ENCODE assay signal across 32 mouse cellular contexts in genomic region chr17:25165970-25166671, GRCm38 (mm10). TPM values are rescaled to one million over a fixed set of nuclear protein-coding genes. Genes with fewer than 3 reads are reported as not detected.
A peak's percentile ranks its signal among the peaks of the same experiment; 100 is the strongest.
DNase-seq lines count a peak whose midpoint lies in the region; ATAC-seq and TF ChIP-seq lines count a peak whose summit lies in the region.
"Had no signal": no experiment of that assay in that cellular context is flagged by ENCODE, and none has a peak within 500 bp of the region (broad histone marks: within the 10 kb centered on the region; RNA-seq: fewer than 3 reads in every experiment).

No protein-coding gene starts in this region.

- H3K36me3 ChIP-seq in intestine, embryonic 15.5 days, result 0 out of 2 replicates have a peak, but pooled peaks cover 3% of the 10 kb centered on the region
- H3K36me3 ChIP-seq in intestine, postnatal 0 days (ENCODE audit: control insufficient read depth, insufficient read depth), result peaks cover 14% of the 10 kb centered on the region; the same call in 1 of the 2 replicates
- H3K36me3 ChIP-seq: heart, embryonic 15.5 days had no signal

- no peak for TF ChIP-seq CTCF in intestine, postnatal 0 days (IDR thresholded peaks at IDR 0.05; ENCODE audit: low read depth)

- WGBS in intestine, embryonic 15.5 days, result 32% methylated on average over 6 of the region's 6 CpGs
- 19% methylated on average over 6 of the region's 6 CpGs for WGBS in intestine, postnatal 0 days

- H3K9me3 ChIP-seq in intestine, embryonic 15.5 days, result no peaks in the 10 kb centered on the region
- no peaks in the 10 kb centered on the region for H3K9me3 ChIP-seq in intestine, postnatal 0 days (ENCODE audit: control insufficient read depth)
- H3K9me3 ChIP-seq: forebrain, embryonic 10.5 days; forebrain, embryonic 13.5 days; heart, embryonic 12.5 days; heart, embryonic 15.5 days; hindbrain, embryonic 10.5 days; hindbrain, embryonic 13.5 days had no signal

- no peaks in the 10 kb centered on the region for H3K27me3 ChIP-seq in intestine, embryonic 15.5 days (replicated peaks)
- H3K27me3 ChIP-seq in intestine, postnatal 0 days (replicated peaks; ENCODE audit: control insufficient read depth, insufficient read depth, low read length), result no peaks in the 10 kb centered on the region
- H3K27me3 ChIP-seq: forebrain, embryonic 13.5 days; heart, embryonic 12.5 days; heart, embryonic 15.5 days; hindbrain, embryonic 13.5 days had no signal

- H3K27ac ChIP-seq in intestine, embryonic 15.5 days, result no peak overlapping the region
- H3K27ac ChIP-seq in intestine, postnatal 0 days (ENCODE audit: low read depth, low read length), result no peak overlapping the region
- H3K27ac ChIP-seq: forebrain, embryonic 10.5 days; forebrain, embryonic 13.5 days; heart, embryonic 15.5 days; hindbrain, embryonic 10.5 days; hindbrain, embryonic 13.5 days had no signal

- DNase-seq in 3T3-L1 (ENCODE audit: low read depth, low spot score) (peak; percentile 56), R1 (ENCODE audit: low read depth, low spot score) (peak; percentile 71)
- no peak for DNase-seq in cerebellum, postnatal 4 days (ENCODE audit: low spot score in 2 of 2)
- DNase-seq: adrenal gland, adult 2 months; adrenal gland, postnatal 14 days; cerebellum, adult 11 months; cerebellum, adult 2 months; cerebellum, adult 9-11 months; cerebellum, postnatal 25 days; gastrocnemius, postnatal 25 days; heart, adult 18-20 months; heart, postnatal 10 days; heart, postnatal 36 days; kidney, adult 11 months had no signal

- peaks cover 5% of the 10 kb centered on the region; the same call in 1 of the 2 replicates for H3K4me1 ChIP-seq in intestine, embryonic 15.5 days (replicated peaks)
- H3K4me1 ChIP-seq in intestine, postnatal 0 days (replicated peaks; ENCODE audit: control insufficient read depth, insufficient read depth, low read length), result no peaks in the 10 kb centered on the region
- H3K4me1 ChIP-seq: forebrain, embryonic 10.5 days; forebrain, embryonic 13.5 days; heart, embryonic 15.5 days; hindbrain, embryonic 10.5 days; hindbrain, embryonic 13.5 days had no signal

- no peak overlapping the region for H3K4me3 ChIP-seq in intestine, embryonic 15.5 days (replicated peaks)
- H3K4me3 ChIP-seq in intestine, postnatal 0 days (ENCODE audit: low read depth, low read length), result no peak overlapping the region
- H3K4me3 ChIP-seq: forebrain, embryonic 10.5 days; forebrain, embryonic 13.5 days; heart, embryonic 12.5 days; heart, embryonic 15.5 days; hindbrain, embryonic 10.5 days; hindbrain, embryonic 13.5 days had no signal

- no peak overlapping the region for H3K9ac ChIP-seq in intestine, embryonic 15.5 days
- H3K9ac ChIP-seq in intestine, postnatal 0 days (ENCODE audit: low read depth, low read length), result no peak overlapping the region
- H3K9ac ChIP-seq: forebrain, embryonic 13.5 days; heart, embryonic 12.5 days; heart, embryonic 15.5 days; hindbrain, embryonic 13.5 days had no signal

- no peak overlapping the region for H3K4me2 ChIP-seq in intestine, embryonic 15.5 days (replicated peaks)
- H3K4me2 ChIP-seq in intestine, postnatal 0 days (replicated peaks; ENCODE audit: low read depth), result no peak overlapping the region
- H3K4me2 ChIP-seq: forebrain, embryonic 13.5 days; heart, embryonic 12.5 days; heart, embryonic 15.5 days; hindbrain, embryonic 13.5 days had no signal

- peak; percentile 65 for ATAC-seq in intestine, embryonic 15.5 days
- no peak for ATAC-seq in intestine, postnatal 0 days
- ATAC-seq in monocyte, adult 5-6 weeks (replicated peaks; ENCODE audit: insufficient number of reproducible peaks, low FRiP score, low TSS enrichment, poor library complexity, severe bottlenecking), result no peak
- ATAC-seq: CD4-positive, CD25-positive, alpha-beta regulatory T cell, adult 4 months; forebrain, embryonic 13.5 days; forebrain, embryonic 16.5 days; hindbrain, embryonic 16.5 days had no signal

RNA-seq across cellular contexts. Expression of gene Ccdc154, which starts 3.9 kb away (rescaled TPM):
- polyA plus RNA-seq in intestine, embryonic 15.5 days (2015; fragmentation: Nextera tagmentation; extraction: Ambion mirVana), result 0.16 and 0.19 TPM in 2 replicates
- polyA plus RNA-seq in intestine, postnatal 0 days (2015; fragmentation: Nextera tagmentation; extraction: Ambion mirVana), result not detected in 2 replicates
- not detected in 3 replicates for total RNA-seq in monocyte, adult 5-6 weeks (2017)
- total RNA-seq: adrenal gland, postnatal 14 days; gastrocnemius, adult 8-10 months; gastrocnemius, postnatal 25 days; heart, adult 18-20 months; heart, postnatal 36 days had no signal
- polyA plus RNA-seq: C2C12; CD4-positive, CD25-positive, alpha-beta regulatory T cell, adult 4 months; cortical plate, adult 2 months; embryonic facial prominence, embryonic 11.5 days; embryonic facial prominence, embryonic 14.5 days; forebrain, embryonic 10.5 days; forebrain, embryonic 13.5 days; forebrain, embryonic 16.5 days; heart, embryonic 12.5 days; heart, embryonic 15.5 days; hindbrain, embryonic 10.5 days; hindbrain, embryonic 13.5 days; hindbrain, embryonic 16.5 days had no signal

RNA-seq across cellular contexts. Expression of gene Gm38655, which starts 9.2 kb away (rescaled TPM):
- 1.2 and 1.7 TPM in 2 replicates for polyA plus RNA-seq in intestine, embryonic 15.5 days (2015; fragmentation: Nextera tagmentation; extraction: Ambion mirVana)
- 0.30 TPM in 1 of 2 replicates, not detected in the other for polyA plus RNA-seq in intestine, postnatal 0 days (2015; fragmentation: Nextera tagmentation; extraction: Ambion mirVana)
- total RNA-seq in monocyte, adult 5-6 weeks (2017), result not detected in 3 replicates
- total RNA-seq: adrenal gland, adult 2 months; gastrocnemius, adult 8-10 months; gastrocnemius, postnatal 25 days; heart, adult 18-20 months; heart, postnatal 10 days; heart, postnatal 36 days; MEL had no signal
- polyA plus RNA-seq: adrenal gland, adult 2 months; C2C12; CD4-positive, CD25-positive, alpha-beta regulatory T cell, adult 4 months; cerebellum, adult 2 months; cortical plate, adult 2 months; embryonic facial prominence, embryonic 11.5 days; forebrain, embryonic 10.5 days; forebrain, embryonic 13.5 days; forebrain, embryonic 16.5 days; heart, embryonic 12.5 days; hindbrain, embryonic 10.5 days; hindbrain, embryonic 13.5 days; hindbrain, embryonic 16.5 days had no signal

RNA-seq across cellular contexts. Expression of gene BC003965, which starts 18.2 kb away (rescaled TPM):
- polyA plus RNA-seq in intestine, embryonic 15.5 days (2015; fragmentation: Nextera tagmentation; extraction: Ambion mirVana), result 37.4 and 39.5 TPM in 2 replicates
- polyA plus RNA-seq in intestine, postnatal 0 days (2015; fragmentation: Nextera tagmentation; extraction: Ambion mirVana), result 17.5 and 18.5 TPM in 2 replicates
- 7.0 to 11.0 TPM (median 9.3 TPM) in 3 replicates for total RNA-seq in monocyte, adult 5-6 weeks (2017)

RNA-seq across cellular contexts. Expression of gene Unkl, which starts 22.1 kb away (rescaled TPM):
- polyA plus RNA-seq in intestine, embryonic 15.5 days (2015; fragmentation: Nextera tagmentation; extraction: Ambion mirVana), result 6.0 and 6.6 TPM in 2 replicates
- 1.9 and 2.2 TPM in 2 replicates for polyA plus RNA-seq in intestine, postnatal 0 days (2015; fragmentation: Nextera tagmentation; extraction: Ambion mirVana)
- 14.3 to 29.9 TPM (median 22.5 TPM) in 3 replicates for total RNA-seq in monocyte, adult 5-6 weeks (2017)

RNA-seq across cellular contexts. Expression of gene Clcn7, which starts 32.9 kb away (rescaled TPM):
- polyA plus RNA-seq in intestine, embryonic 15.5 days (2015; fragmentation: Nextera tagmentation; extraction: Ambion mirVana), result 20.3 and 20.4 TPM in 2 replicates
- 18.5 and 21.7 TPM in 2 replicates for polyA plus RNA-seq in intestine, postnatal 0 days (2015; fragmentation: Nextera tagmentation; extraction: Ambion mirVana)
- total RNA-seq in monocyte, adult 5-6 weeks (2017), result 16.3 to 21.8 TPM (median 20.8 TPM) in 3 replicates

Comparison
In these comparisons a context has a peak if more than half of its experiments do, and no peak if none do; other contexts are left out.
1. DNase-seq: peak in 3T3-L1 (single experiment) and R1 (single experiment); none in cerebellum, postnatal 4 days (0 of 2).